In genomic region chr11:94134076-94134838, GRCm38 (mm10) we compare ENCODE assay signal across 8 mouse cellular contexts.
DNase-seq lines count a peak whose midpoint lies in the region; ATAC-seq and TF ChIP-seq lines count a peak whose summit lies in the region.

No protein-coding gene starts in this region.

- H3K27ac ChIP-seq in midbrain, embryonic 10.5 days (replicated peaks), result peak overlapping the region; percentile 39; the same call in 1 of the 2 replicates
- no peak overlapping the region; the same call in 1 of the 2 replicates for H3K27ac ChIP-seq in midbrain, embryonic 13.5 days
- peak overlapping the region; percentile 48; the same call in 1 of the 2 replicates for H3K27ac ChIP-seq in lung, embryonic 14.5 days (ENCODE audit: low read depth)

- H3K4me2 ChIP-seq in midbrain, embryonic 13.5 days (replicated peaks), result no peak overlapping the region
- no peak overlapping the region for H3K4me2 ChIP-seq in lung, embryonic 14.5 days

- no peaks in the 10 kb centered on the region for H3K9me3 ChIP-seq in midbrain, embryonic 10.5 days (replicated peaks)
- H3K9me3 ChIP-seq in midbrain, embryonic 13.5 days, result no peaks in the 10 kb centered on the region
- H3K9me3 ChIP-seq in lung, embryonic 14.5 days (ENCODE audit: low read depth, low read length), result no peaks in the 10 kb centered on the region

- H3K4me3 ChIP-seq in midbrain, embryonic 10.5 days, result no peak overlapping the region
- H3K4me3 ChIP-seq in midbrain, embryonic 13.5 days (replicated peaks), result no peak overlapping the region
- no peak overlapping the region for H3K4me3 ChIP-seq in lung, embryonic 14.5 days (ENCODE audit: low read depth, low read length)

- H3K4me1 ChIP-seq in midbrain, embryonic 10.5 days, result peaks cover 61% of the 10 kb centered on the region
- peaks cover 45% of the 10 kb centered on the region for H3K4me1 ChIP-seq in midbrain, embryonic 13.5 days (replicated peaks)
- peaks cover 12% of the 10 kb centered on the region for H3K4me1 ChIP-seq in lung, embryonic 14.5 days (ENCODE audit: insufficient read depth)

- DNase-seq in midbrain, embryonic 10.5 days (ENCODE audit: low spot score), result no peak
- DNase-seq in cerebellum, adult 18-20 months, result peak; percentile 58 to 68
- DNase-seq in heart, adult 11 months, result peak; percentile 99
- peak; percentile 94 for DNase-seq in kidney, adult 18-20 months
- peak; percentile 67 for DNase-seq in lung, embryonic 14.5 days
- DNase-seq in urinary bladder, postnatal 10 days (ENCODE audit: low spot score), result peak; percentile 66
- no peak for DNase-seq in thymus, postnatal 0 days (ENCODE audit: low spot score)

- WGBS in midbrain, embryonic 10.5 days, result 54% methylated on average over 18 of the region's 18 CpGs
- WGBS in midbrain, embryonic 13.5 days, result 50% methylated on average over 18 of the region's 18 CpGs
- 39% methylated on average over 18 of the region's 18 CpGs for WGBS in lung, embryonic 14.5 days

- H3K27me3 ChIP-seq in midbrain, embryonic 10.5 days (ENCODE audit: low read depth, poor library complexity, severe bottlenecking), result no peaks in the 10 kb centered on the region
- H3K27me3 ChIP-seq in midbrain, embryonic 13.5 days, result no peaks in the 10 kb centered on the region
- no peaks in the 10 kb centered on the region for H3K27me3 ChIP-seq in lung, embryonic 14.5 days (ENCODE audit: insufficient read depth, low read length)

- H3K36me3 ChIP-seq in midbrain, embryonic 10.5 days, result no peaks in the 10 kb centered on the region
- H3K36me3 ChIP-seq in midbrain, embryonic 13.5 days, result no peaks in the 10 kb centered on the region
- no peaks in the 10 kb centered on the region for H3K36me3 ChIP-seq in lung, embryonic 14.5 days (ENCODE audit: insufficient read depth)

- no peak for ATAC-seq in midbrain, embryonic 13.5 days
- ATAC-seq in lung, embryonic 14.5 days (ENCODE audit: insufficient read depth), result 0 out of 2 replicates have a peak, but pooled peaks have one; percentile 13

- no peak for TF ChIP-seq CTCF in lung, embryonic 14.5 days (IDR thresholded peaks at IDR 0.05; ENCODE audit: low read depth)

- no peak overlapping the region for H3K9ac ChIP-seq in midbrain, embryonic 13.5 days (replicated peaks)
- 0 out of 2 replicates have a peak overlapping the region, but pooled peaks have one; percentile 20 for H3K9ac ChIP-seq in lung, embryonic 14.5 days

Comparison
In these comparisons a context has a peak if more than half of its experiments do, and no peak if none do; other contexts are left out.
1. DNase-seq: peak in cerebellum, adult 18-20 months (2 of 2), heart, adult 11 months (single experiment), kidney, adult 18-20 months (single experiment), lung, embryonic 14.5 days (single experiment) and urinary bladder, postnatal 10 days (single experiment); none in midbrain, embryonic 10.5 days (single experiment) and thymus, postnatal 0 days (single experiment).